Mouse (Mus musculus): ENCODE data around the gene Col4a4. TPM values are rescaled to one million over a fixed set of nuclear protein-coding genes. Genes with fewer than 3 reads are reported as not detected.

Col4a4 gene
- polyA plus RNA-seq, 1 experiment: not detected

- Histone ChIP-seq H3K27ac (ENCODE audit: insufficient read depth, low read depth, low read length) (no peak overlapping the region), H3K4me1 (ENCODE audit: control insufficient read depth, insufficient read depth, low read length) (no peaks in the 10 kb centered on the region), H3K4me3 (ENCODE audit: insufficient read depth, low read length) (no peak overlapping the region)
- TF ChIP-seq POLR2A (IDR thresholded peaks at IDR 0.05; ENCODE audit: borderline replicate concordance, low read depth, low read length) (no peak), CTCF (IDR thresholded peaks at IDR 0.05; ENCODE audit: low read depth, low read length) (no peak)
Observed at GRCm38 (mm10) chr1:82618592-82618991, 31.9 kb upstream of the Col4a4 start.

GRCm38 (mm10) chr1:82618001-82618400, 31.4 kb upstream of the Col4a4 start:
- Histone ChIP-seq H3K27ac (ENCODE audit: insufficient read depth, low read depth, low read length) (no peak overlapping the region), H3K4me1 (ENCODE audit: control insufficient read depth, insufficient read depth, low read length) (no peaks in the 10 kb centered on the region), H3K4me3 (ENCODE audit: insufficient read depth, low read length) (no peak overlapping the region)
- TF ChIP-seq POLR2A (IDR thresholded peaks at IDR 0.05; ENCODE audit: borderline replicate concordance, low read depth, low read length) (no peak), CTCF (IDR thresholded peaks at IDR 0.05; ENCODE audit: low read depth, low read length) (no peak)

- Histone ChIP-seq H3K27ac (ENCODE audit: insufficient read depth, low read depth, low read length) (no peak overlapping the region), H3K4me3 (ENCODE audit: insufficient read depth, low read length) (no peak overlapping the region), H3K4me1 (ENCODE audit: control insufficient read depth, insufficient read depth, low read length) (no peaks in the 10 kb centered on the region)
- TF ChIP-seq POLR2A (IDR thresholded peaks at IDR 0.05; ENCODE audit: borderline replicate concordance, low read depth, low read length) (no peak), CTCF (IDR thresholded peaks at IDR 0.05; ENCODE audit: low read depth, low read length) (no peak)
Observed at GRCm38 (mm10) chr1:82612061-82612660, 25.5 kb upstream of the Col4a4 start.

GRCm38 (mm10) chr1:82608646-82609262, 22.1 kb upstream of the Col4a4 start:
- Histone ChIP-seq H3K27ac (ENCODE audit: insufficient read depth, low read depth, low read length) (no peak overlapping the region), H3K4me1 (ENCODE audit: control insufficient read depth, insufficient read depth, low read length) (no peaks in the 10 kb centered on the region), H3K4me3 (ENCODE audit: insufficient read depth, low read length) (no peak overlapping the region)
- TF ChIP-seq CTCF (IDR thresholded peaks at IDR 0.05; ENCODE audit: low read depth, low read length): no peak
- no peak for TF ChIP-seq POLR2A (IDR thresholded peaks at IDR 0.05; ENCODE audit: borderline replicate concordance, low read depth, low read length)

GRCm38 (mm10) chr1:82605856-82606255, 19.2 kb upstream of the Col4a4 start:
- Histone ChIP-seq H3K27ac (ENCODE audit: insufficient read depth, low read depth, low read length) (no peak overlapping the region), H3K4me3 (ENCODE audit: insufficient read depth, low read length) (no peak overlapping the region), H3K4me1 (ENCODE audit: control insufficient read depth, insufficient read depth, low read length) (no peaks in the 10 kb centered on the region)
- no peak for TF ChIP-seq POLR2A (IDR thresholded peaks at IDR 0.05; ENCODE audit: borderline replicate concordance, low read depth, low read length)

GRCm38 (mm10) chr1:82605347-82605746, 18.7 kb upstream of the Col4a4 start:
- H3K27ac ChIP-seq (ENCODE audit: insufficient read depth, low read depth, low read length): no peak overlapping the region
- H3K4me1 ChIP-seq (ENCODE audit: control insufficient read depth, insufficient read depth, low read length): no peaks in the 10 kb centered on the region
- TF ChIP-seq POLR2A (IDR thresholded peaks at IDR 0.05; ENCODE audit: borderline replicate concordance, low read depth, low read length): no peak
- TF ChIP-seq CTCF (IDR thresholded peaks at IDR 0.05; ENCODE audit: low read depth, low read length): no peak
- H3K4me3 ChIP-seq (ENCODE audit: insufficient read depth, low read length): no peak overlapping the region

- no peak overlapping the region for H3K4me3 ChIP-seq (ENCODE audit: insufficient read depth, low read length)
- TF ChIP-seq POLR2A (IDR thresholded peaks at IDR 0.05; ENCODE audit: borderline replicate concordance, low read depth, low read length) (no peak), CTCF (IDR thresholded peaks at IDR 0.05; ENCODE audit: low read depth, low read length) (no peak)
- H3K27ac ChIP-seq (ENCODE audit: insufficient read depth, low read depth, low read length): no peak overlapping the region
- no peaks in the 10 kb centered on the region for H3K4me1 ChIP-seq (ENCODE audit: control insufficient read depth, insufficient read depth, low read length)
Observed at GRCm38 (mm10) chr1:82603198-82603950, 16.7 kb upstream of the Col4a4 start.

GRCm38 (mm10) chr1:82596864-82597596, 10.4 kb upstream of the Col4a4 start:
- Histone ChIP-seq H3K27ac (ENCODE audit: insufficient read depth, low read depth, low read length) (no peak overlapping the region), H3K4me1 (ENCODE audit: control insufficient read depth, insufficient read depth, low read length) (no peaks in the 10 kb centered on the region), H3K4me3 (ENCODE audit: insufficient read depth, low read length) (no peak overlapping the region)
- TF ChIP-seq CTCF (IDR thresholded peaks at IDR 0.05; ENCODE audit: low read depth, low read length) (no peak), POLR2A (IDR thresholded peaks at IDR 0.05; ENCODE audit: borderline replicate concordance, low read depth, low read length) (no peak)

GRCm38 (mm10) chr1:82590266-82590665, 3.6 kb upstream of the Col4a4 start:
- Histone ChIP-seq H3K4me1 (ENCODE audit: control insufficient read depth, insufficient read depth, low read length) (no peaks in the 10 kb centered on the region), H3K4me3 (ENCODE audit: insufficient read depth, low read length) (no peak overlapping the region), H3K27ac (ENCODE audit: insufficient read depth, low read depth, low read length) (no peak overlapping the region)
- TF ChIP-seq CTCF (IDR thresholded peaks at IDR 0.05; ENCODE audit: low read depth, low read length): no peak
- TF ChIP-seq POLR2A (IDR thresholded peaks at IDR 0.05; ENCODE audit: borderline replicate concordance, low read depth, low read length): no peak

Measured in bone marrow macrophage, adult 2 months (primary cell).